Mouse (Mus musculus): ENCODE results near the gene 4930558C23Rik. TPM values are rescaled to one million over a fixed set of nuclear protein-coding genes. Genes with fewer than 3 reads are reported as not detected.
A peak's percentile ranks its signal among the peaks of the same experiment; 100 is the strongest.
"Not testable (repeated sequence)": the region's sequence is repeated elsewhere in the genome, so short reads cannot be mapped to it uniquely, and the experiment has no call there.

Gene 4930558C23Rik
- polyA plus RNA-seq, 1 experiment from 2014 or later, result not detected

GRCm38 (mm10) chr3:95433301-95433915 is 30.8 kb upstream of the 4930558C23Rik start:
- in situ Hi-C loops (cut with MboI; ENCODE audit: low pct_unique_long_range_greater_than_20kb), result no loop called here
- TF ChIP-seq CTCF (IDR thresholded peaks at IDR 0.05), result no peak
- no peak for ATAC-seq
- CTCF ChIA-PET, result interaction anchor here (1.0 to 1.7 kb wide), 3 partner anchors 10 to 123 kb away, joined by 3 to 4 read pairs (median 4); no protein-coding TSS in a partner anchor
- no peak for DNase-seq (ENCODE audit: low read depth, low spot score)
- peaks cover 3% of the 10 kb centered on the region for H3K27me3 ChIP-seq
- POLR2A ChIA-PET, result interaction anchor here (0.6 to 0.7 kb wide), 2 partner anchors 169 to 1306 kb away, joined by 3 read pairs; no protein-coding TSS in a partner anchor

- CTCF ChIA-PET, result interaction anchor here (1.1 kb wide), 1 partner anchor 79 kb away, joined by 3 read pairs; no protein-coding TSS in a partner anchor
- ATAC-seq; in situ Hi-C loops (cut with MboI; ENCODE audit: low pct_unique_long_range_greater_than_20kb): not testable (repeated sequence)
Observed at GRCm38 (mm10) chr3:95428423-95428822, 25.8 kb upstream of the 4930558C23Rik start.

GRCm38 (mm10) chr3:95427891-95428238 is 25.2 kb upstream of the 4930558C23Rik start:
- DNase-seq (ENCODE audit: low read depth, low spot score); in situ Hi-C loops (cut with MboI; ENCODE audit: low pct_unique_long_range_greater_than_20kb); POLR2A ChIA-PET; H3K27me3 ChIP-seq; CTCF ChIA-PET: not testable (repeated sequence)
- peak; percentile 44 for ATAC-seq

More at GRCm38 (mm10) chr3:95428423-95428822, 25.8 kb upstream of the 4930558C23Rik start:
- not testable (repeated sequence) for DNase-seq (ENCODE audit: low read depth, low spot score); H3K27me3 ChIP-seq
- POLR2A ChIA-PET, result interaction anchor here (0.9 kb wide), 1 partner anchor 13 kb away, joined by 3 read pairs; no protein-coding TSS in a partner anchor

- in situ Hi-C loops (cut with MboI; ENCODE audit: low pct_unique_long_range_greater_than_20kb); H3K27me3 ChIP-seq; POLR2A ChIA-PET; DNase-seq (ENCODE audit: low read depth, low spot score); CTCF ChIA-PET: not testable (repeated sequence)
- peak; percentile 39 for ATAC-seq
Observed at GRCm38 (mm10) chr3:95427117-95427890, 24.7 kb upstream of the 4930558C23Rik start.

- ATAC-seq; H3K27me3 ChIP-seq; CTCF ChIA-PET; in situ Hi-C loops (cut with MboI; ENCODE audit: low pct_unique_long_range_greater_than_20kb); POLR2A ChIA-PET; DNase-seq (ENCODE audit: low read depth, low spot score): not testable (repeated sequence)
Observed at GRCm38 (mm10) chr3:95426476-95426875, 23.8 kb upstream of the 4930558C23Rik start.

- TF ChIP-seq CTCF (IDR thresholded peaks at IDR 0.05), result no peak
- in situ Hi-C loops (cut with MboI; ENCODE audit: low pct_unique_long_range_greater_than_20kb), result no loop called here
- CTCF ChIA-PET, result no interaction called here
- DNase-seq (ENCODE audit: low read depth, low spot score), result no peak
- peaks cover 11% of the 10 kb centered on the region for H3K27me3 ChIP-seq
- no peak for ATAC-seq
- POLR2A ChIA-PET, result no interaction called here
Observed at GRCm38 (mm10) chr3:95417866-95418265, 15.2 kb upstream of the 4930558C23Rik start.

GRCm38 (mm10) chr3:95412268-95412667 is 9.6 kb upstream of the 4930558C23Rik start:
- ChIA-PET POLR2A (interaction anchor here (0.6 kb wide), 1 partner anchor 19 kb away, joined by 3 read pairs; no protein-coding TSS in a partner anchor), CTCF (interaction anchor here (1.0 kb wide), 1 partner anchor 27 kb away, joined by 3 read pairs; no protein-coding TSS in a partner anchor)
- in situ Hi-C loops (cut with MboI; ENCODE audit: low pct_unique_long_range_greater_than_20kb), result no loop called here
- DNase-seq (ENCODE audit: low read depth, low spot score), result no peak
- TF ChIP-seq CTCF (IDR thresholded peaks at IDR 0.05), result no peak
- ATAC-seq, result no peak
- H3K27me3 ChIP-seq, result peaks cover 25% of the 10 kb centered on the region

- DNase-seq (ENCODE audit: low read depth, low spot score), result no peak
- peaks cover 20% of the 10 kb centered on the region for H3K27me3 ChIP-seq
- no peak for ATAC-seq
- ChIA-PET POLR2A (interaction anchor here (0.6 kb wide), 1 partner anchor 85 kb away, joined by 4 read pairs; no protein-coding TSS in a partner anchor), CTCF (interaction anchor here (0.6 kb wide), 1 partner anchor 72 kb away, joined by 3 read pairs; no protein-coding TSS in a partner anchor)
- in situ Hi-C loops (cut with MboI; ENCODE audit: low pct_unique_long_range_greater_than_20kb), result loop anchor here (10.0 kb wide), 1 partner anchor 264 kb away; the partner anchor contains the start of gene Tnfaip8l2
- no peak for TF ChIP-seq CTCF (IDR thresholded peaks at IDR 0.05)
Observed at GRCm38 (mm10) chr3:95408852-95409251, 6.2 kb upstream of the 4930558C23Rik start.

GRCm38 (mm10) chr3:95407728-95408127 is 5.1 kb upstream of the 4930558C23Rik start:
- peaks cover 16% of the 10 kb centered on the region for H3K27me3 ChIP-seq
- ChIA-PET CTCF (no interaction called here), POLR2A (interaction anchor here (0.6 kb wide), 1 partner anchor 255 kb away, joined by 4 read pairs; no protein-coding TSS in a partner anchor)
- ATAC-seq (no peak), DNase-seq (ENCODE audit: low read depth, low spot score) (peak; percentile 41)
- in situ Hi-C loops (cut with MboI; ENCODE audit: low pct_unique_long_range_greater_than_20kb), result loop anchor here (10.0 kb wide), 1 partner anchor 263 kb away; the partner anchor contains the start of gene Tnfaip8l2
- TF ChIP-seq CTCF (IDR thresholded peaks at IDR 0.05), result no peak

- TF ChIP-seq CTCF (IDR thresholded peaks at IDR 0.05), result peak; percentile 92
- no peak for ATAC-seq
- in situ Hi-C loops (cut with MboI; ENCODE audit: low pct_unique_long_range_greater_than_20kb), result loop anchor here (5.0 kb wide), 2 partner anchors 42 to 92 kb away; no protein-coding TSS in a partner anchor
- no peaks in the 10 kb centered on the region for H3K27me3 ChIP-seq
- peak; percentile 42 for DNase-seq (ENCODE audit: low read depth, low spot score)
- CTCF ChIA-PET, result interaction anchor here (0.7 to 1.5 kb wide), 8 partner anchors 11 to 84 kb away, joined by 3 to 6 read pairs (median 4); no protein-coding TSS in a partner anchor
- POLR2A ChIA-PET, result no interaction called here
Observed at GRCm38 (mm10) chr3:95394385-95394784, 8.3 kb downstream of the 4930558C23Rik start.
